Mouse (Mus musculus): Measurements from ENCODE around the gene Ahdc1. TPM values are rescaled to one million over a fixed set of nuclear protein-coding genes. Genes with fewer than 3 reads are reported as not detected.

The Ahdc1 gene
- polyA plus RNA-seq, 1 experiment, result 23.7 TPM

DNA sequence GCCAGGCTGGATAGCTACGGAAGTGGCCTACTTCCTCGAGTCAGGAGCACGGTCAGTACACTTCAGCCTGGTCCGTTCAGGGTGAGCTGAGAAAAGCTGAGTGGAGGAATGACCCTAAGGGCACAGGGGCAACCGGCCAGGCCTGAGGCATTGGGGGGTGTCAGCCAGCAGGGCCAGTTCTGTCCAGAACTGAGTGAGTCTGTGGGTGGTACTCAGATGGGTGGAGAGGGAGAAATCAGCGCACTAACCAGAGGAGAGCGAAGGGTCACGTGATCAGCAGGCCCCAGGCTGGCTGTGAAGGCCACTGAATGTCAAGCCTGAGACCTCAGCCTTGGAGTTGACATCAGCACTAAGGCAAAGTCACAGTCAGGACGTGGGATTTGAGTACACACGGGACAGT is 23.4 kb downstream of the Ahdc1 start:
- H3K27ac ChIP-seq (ENCODE audit: insufficient read depth, low read depth, low read length), result no peak overlapping the region
- WGBS, result 86% methylated on average over 10 of the region's 10 CpGs
- TF ChIP-seq POLR2A (IDR thresholded peaks at IDR 0.05; ENCODE audit: low read depth, low read length) (no peak), CTCF (IDR thresholded peaks at IDR 0.05; ENCODE audit: extremely low read depth, insufficient read length, insufficient replicate concordance, low read depth, low read length) (no peak)

GRCm38 (mm10) chr4:133035446-133035845 is 24.4 kb downstream of the Ahdc1 start:
- peaks cover 10% of the 10 kb centered on the region; the same call in 1 of the 2 replicates for H3K4me1 ChIP-seq (ENCODE audit: control insufficient read depth, insufficient read depth, insufficient read length, low read length)
- WGBS, result 86% methylated on average over 1 of the region's 1 CpGs
- H3K27me3 ChIP-seq (ENCODE audit: control insufficient read depth, insufficient read depth, low read length), result 0 out of 2 replicates have a peak, but pooled peaks cover 3% of the 10 kb centered on the region
- no peaks in the 10 kb centered on the region for H3K36me3 ChIP-seq (ENCODE audit: control insufficient read depth, insufficient read depth, low read length)
- no peak overlapping the region for H3K27ac ChIP-seq (ENCODE audit: insufficient read depth, low read depth, low read length)
- TF ChIP-seq CTCF (IDR thresholded peaks at IDR 0.05; ENCODE audit: extremely low read depth, insufficient read length, insufficient replicate concordance, low read depth, low read length), result no peak
- no peak for TF ChIP-seq POLR2A (IDR thresholded peaks at IDR 0.05; ENCODE audit: low read depth, low read length)
- no peak overlapping the region for H3K4me3 ChIP-seq (ENCODE audit: low read depth, low read length)

More for the DNA sequence above, 23.4 kb downstream of the Ahdc1 start:
- no peaks in the 10 kb centered on the region for H3K36me3 ChIP-seq (ENCODE audit: control insufficient read depth, insufficient read depth, low read length)
- H3K4me3 ChIP-seq (ENCODE audit: low read depth, low read length), result no peak overlapping the region
- H3K27me3 ChIP-seq (ENCODE audit: control insufficient read depth, insufficient read depth, low read length), result 0 out of 2 replicates have a peak, but pooled peaks cover 3% of the 10 kb centered on the region
- H3K4me1 ChIP-seq (ENCODE audit: control insufficient read depth, insufficient read depth, insufficient read length, low read length), result peaks cover 8% of the 10 kb centered on the region; the same call in 1 of the 2 replicates

GRCm38 (mm10) chr4:133035946-133036345 is 24.9 kb downstream of the Ahdc1 start:
- H3K4me3 ChIP-seq (ENCODE audit: low read depth, low read length), result no peak overlapping the region
- H3K27me3 ChIP-seq (ENCODE audit: control insufficient read depth, insufficient read depth, low read length), result 0 out of 2 replicates have a peak, but pooled peaks cover 3% of the 10 kb centered on the region
- TF ChIP-seq CTCF (IDR thresholded peaks at IDR 0.05; ENCODE audit: extremely low read depth, insufficient read length, insufficient replicate concordance, low read depth, low read length) (no peak), POLR2A (IDR thresholded peaks at IDR 0.05; ENCODE audit: low read depth, low read length) (no peak)
- H3K4me1 ChIP-seq (ENCODE audit: control insufficient read depth, insufficient read depth, insufficient read length, low read length), result peaks cover 11% of the 10 kb centered on the region; the same call in 1 of the 2 replicates
- H3K27ac ChIP-seq (ENCODE audit: insufficient read depth, low read depth, low read length), result no peak overlapping the region
- WGBS, result 72% methylated on average over 3 of the region's 3 CpGs
- H3K36me3 ChIP-seq (ENCODE audit: control insufficient read depth, insufficient read depth, low read length), result no peaks in the 10 kb centered on the region

DNA sequence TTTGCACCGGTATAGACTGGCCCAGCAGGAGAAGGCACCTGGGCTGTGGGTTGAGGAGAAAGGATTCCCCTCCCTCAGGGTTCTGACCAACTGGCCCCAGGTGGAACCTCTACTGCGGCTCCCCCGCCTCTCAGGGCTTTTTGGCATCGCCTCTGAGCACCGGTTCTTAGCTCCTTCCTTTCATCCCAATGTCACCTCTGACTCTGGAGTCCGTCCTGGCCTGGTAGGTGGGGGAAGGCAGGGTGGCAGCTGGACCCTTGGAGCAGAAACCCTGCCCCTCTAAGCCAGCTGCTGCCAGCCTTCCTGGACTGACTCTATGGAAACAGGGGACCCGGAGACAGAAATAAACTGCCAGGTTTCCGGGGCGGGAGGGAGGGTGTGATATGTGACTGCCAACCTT is 26.2 kb downstream of the Ahdc1 start:
- Histone ChIP-seq H3K36me3 (ENCODE audit: control insufficient read depth, insufficient read depth, low read length) (no peaks in the 10 kb centered on the region), H3K27ac (ENCODE audit: insufficient read depth, low read depth, low read length) (no peak overlapping the region), H3K4me3 (ENCODE audit: low read depth, low read length) (no peak overlapping the region), H3K27me3 (ENCODE audit: control insufficient read depth, insufficient read depth, low read length) (0 out of 2 replicates have a peak, but pooled peaks cover 3% of the 10 kb centered on the region), H3K4me1 (ENCODE audit: control insufficient read depth, insufficient read depth, insufficient read length, low read length) (peaks cover 16% of the 10 kb centered on the region)
- WGBS, result 82% methylated on average over 9 of the region's 9 CpGs
- TF ChIP-seq POLR2A (IDR thresholded peaks at IDR 0.05; ENCODE audit: low read depth, low read length), result no peak
- TF ChIP-seq CTCF (IDR thresholded peaks at IDR 0.05; ENCODE audit: extremely low read depth, insufficient read length, insufficient replicate concordance, low read depth, low read length), result no peak

DNA sequence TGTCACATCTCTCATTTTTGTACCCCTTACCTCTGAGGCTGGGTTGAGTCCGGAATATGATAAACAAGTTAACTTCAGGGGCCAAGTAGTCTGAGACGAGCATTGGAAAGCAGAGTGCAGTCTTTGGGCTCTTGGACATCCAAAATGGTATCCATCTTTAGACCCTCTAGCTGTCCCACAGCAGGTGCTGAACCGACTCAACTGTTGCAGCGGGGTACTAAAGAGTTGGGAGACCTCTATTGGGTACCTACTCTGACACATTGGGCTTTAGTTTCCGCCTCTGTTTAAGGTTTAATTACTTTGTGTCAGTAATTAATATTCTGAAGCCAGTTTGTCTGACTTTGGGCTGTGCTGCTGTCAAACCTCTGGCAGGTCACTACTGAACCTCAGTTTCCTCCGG is 26.7 kb downstream of the Ahdc1 start:
- 0 out of 2 replicates have a peak, but pooled peaks cover 3% of the 10 kb centered on the region for H3K27me3 ChIP-seq (ENCODE audit: control insufficient read depth, insufficient read depth, low read length)
- no peak overlapping the region for H3K27ac ChIP-seq (ENCODE audit: insufficient read depth, low read depth, low read length)
- TF ChIP-seq POLR2A (IDR thresholded peaks at IDR 0.05; ENCODE audit: low read depth, low read length) (no peak), CTCF (IDR thresholded peaks at IDR 0.05; ENCODE audit: extremely low read depth, insufficient read length, insufficient replicate concordance, low read depth, low read length) (no peak)
- WGBS, result 64% methylated on average over 6 of the region's 6 CpGs
- no peak overlapping the region for H3K4me3 ChIP-seq (ENCODE audit: low read depth, low read length)
- no peaks in the 10 kb centered on the region for H3K36me3 ChIP-seq (ENCODE audit: control insufficient read depth, insufficient read depth, low read length)
- peaks cover 18% of the 10 kb centered on the region for H3K4me1 ChIP-seq (ENCODE audit: control insufficient read depth, insufficient read depth, insufficient read length, low read length)

DNA sequence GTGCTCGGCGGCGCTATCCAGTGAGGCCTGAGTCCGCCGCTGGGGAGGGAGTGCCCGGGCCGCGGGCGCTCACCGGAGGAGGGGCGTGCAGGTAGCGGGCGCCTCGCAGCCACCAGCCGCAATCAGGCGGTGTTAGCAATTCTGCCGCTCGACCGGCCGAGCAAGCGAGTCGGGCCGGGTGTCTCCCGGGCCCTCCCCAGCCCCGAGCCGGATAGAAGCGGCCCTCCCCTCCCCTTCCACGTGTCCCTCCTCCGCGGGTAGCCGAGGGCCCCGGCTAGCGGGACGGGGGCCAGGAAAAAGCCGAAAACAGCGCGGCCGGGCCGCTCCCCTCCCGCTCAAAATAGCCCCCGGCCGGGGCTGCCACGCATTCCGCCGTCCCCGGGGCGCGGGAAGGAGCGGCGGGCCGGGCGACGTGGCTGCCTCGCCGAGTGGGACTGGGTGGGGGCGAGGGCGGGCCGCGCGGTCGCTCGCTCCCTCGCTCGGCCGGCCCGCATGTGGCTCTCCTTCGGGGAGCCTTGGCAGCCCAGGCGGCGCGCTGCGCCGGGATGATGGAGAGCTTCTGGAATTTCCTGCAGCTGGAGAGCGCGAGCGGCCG is 27.6 kb downstream of the Ahdc1 start:
- peaks cover 18% of the 10 kb centered on the region for H3K4me1 ChIP-seq (ENCODE audit: control insufficient read depth, insufficient read depth, insufficient read length, low read length)
- no peaks in the 10 kb centered on the region for H3K36me3 ChIP-seq (ENCODE audit: control insufficient read depth, insufficient read depth, low read length)
- no peak for TF ChIP-seq CTCF (IDR thresholded peaks at IDR 0.05; ENCODE audit: extremely low read depth, insufficient read length, insufficient replicate concordance, low read depth, low read length)
- no peak for TF ChIP-seq POLR2A (IDR thresholded peaks at IDR 0.05; ENCODE audit: low read depth, low read length)
- no peak overlapping the region for H3K27ac ChIP-seq (ENCODE audit: insufficient read depth, low read depth, low read length)
- H3K27me3 ChIP-seq (ENCODE audit: control insufficient read depth, insufficient read depth, low read length), result 0 out of 2 replicates have a peak, but pooled peaks cover 3% of the 10 kb centered on the region
- 1% methylated on average over 76 of the region's 76 CpGs for WGBS
- H3K4me3 ChIP-seq (ENCODE audit: low read depth, low read length), result peak overlapping the region; percentile 63

DNA sequence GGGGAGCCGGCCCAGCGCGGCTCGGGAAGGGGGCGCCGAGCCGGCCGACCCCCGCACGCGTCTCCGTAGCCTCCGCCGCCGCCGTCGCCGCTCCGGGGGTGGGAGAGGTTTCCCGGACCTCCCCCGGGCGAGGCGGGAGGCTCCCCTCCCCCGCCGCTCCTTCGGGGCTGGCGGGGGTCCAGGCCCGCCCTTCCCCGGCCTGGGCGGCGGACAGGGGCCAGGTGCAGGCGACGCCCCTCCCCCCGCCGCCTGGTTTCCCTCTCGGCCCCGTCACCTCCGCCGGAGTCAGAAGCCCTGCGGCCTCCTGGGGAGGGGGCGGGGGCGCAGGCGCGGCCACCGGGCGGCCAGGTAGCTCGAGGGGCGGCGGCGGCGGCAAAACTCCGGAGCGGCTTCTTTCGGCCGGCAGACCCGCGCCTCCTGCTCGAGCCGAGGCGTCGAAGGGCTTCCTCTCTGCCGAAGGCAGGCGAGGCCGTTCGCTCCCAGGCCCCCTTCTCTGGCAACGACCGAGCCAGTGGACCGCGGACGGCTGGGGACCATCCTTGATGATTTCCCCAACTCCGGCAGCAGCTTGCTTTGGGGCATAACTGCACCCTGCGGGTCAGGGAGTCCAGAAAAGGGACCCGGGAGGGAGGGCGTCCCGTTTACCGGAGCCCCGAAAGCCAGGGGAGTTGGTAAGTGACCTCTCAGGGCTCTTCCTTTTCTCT is 28.2 kb downstream of the Ahdc1 start:
- WGBS, result 15% methylated on average over 60 of the region's 77 CpGs
- H3K4me1 ChIP-seq (ENCODE audit: control insufficient read depth, insufficient read depth, insufficient read length, low read length), result peaks cover 18% of the 10 kb centered on the region
- 0 out of 2 replicates have a peak, but pooled peaks cover 3% of the 10 kb centered on the region for H3K27me3 ChIP-seq (ENCODE audit: control insufficient read depth, insufficient read depth, low read length)
- TF ChIP-seq CTCF (IDR thresholded peaks at IDR 0.05; ENCODE audit: extremely low read depth, insufficient read length, insufficient replicate concordance, low read depth, low read length) (no peak), POLR2A (IDR thresholded peaks at IDR 0.05; ENCODE audit: low read depth, low read length) (no peak)
- no peak overlapping the region for H3K27ac ChIP-seq (ENCODE audit: insufficient read depth, low read depth, low read length)
- peak overlapping the region; percentile 63 for H3K4me3 ChIP-seq (ENCODE audit: low read depth, low read length)
- H3K36me3 ChIP-seq (ENCODE audit: control insufficient read depth, insufficient read depth, low read length), result no peaks in the 10 kb centered on the region
